Mouse (Mus musculus) liver, embryonic 18 days (tissue): Measurements from ENCODE around the gene Fam171b. TPM values are rescaled to one million over a fixed set of nuclear protein-coding genes. Genes with fewer than 3 reads are reported as not detected.

Experiments used
- polyA plus RNA-seq: library from polyadenylated mRNA; depleted of rRNA; stranded (reverse); fragments of >200 nt; gene quantifications from 2 replicates; pipeline ENCODE4 v1.2.3, GENCODE M21; 2012; rRNA removed

The Fam171b gene
- 0.28 and 0.39 TPM in 2 replicates for polyA plus RNA-seq

DNA sequence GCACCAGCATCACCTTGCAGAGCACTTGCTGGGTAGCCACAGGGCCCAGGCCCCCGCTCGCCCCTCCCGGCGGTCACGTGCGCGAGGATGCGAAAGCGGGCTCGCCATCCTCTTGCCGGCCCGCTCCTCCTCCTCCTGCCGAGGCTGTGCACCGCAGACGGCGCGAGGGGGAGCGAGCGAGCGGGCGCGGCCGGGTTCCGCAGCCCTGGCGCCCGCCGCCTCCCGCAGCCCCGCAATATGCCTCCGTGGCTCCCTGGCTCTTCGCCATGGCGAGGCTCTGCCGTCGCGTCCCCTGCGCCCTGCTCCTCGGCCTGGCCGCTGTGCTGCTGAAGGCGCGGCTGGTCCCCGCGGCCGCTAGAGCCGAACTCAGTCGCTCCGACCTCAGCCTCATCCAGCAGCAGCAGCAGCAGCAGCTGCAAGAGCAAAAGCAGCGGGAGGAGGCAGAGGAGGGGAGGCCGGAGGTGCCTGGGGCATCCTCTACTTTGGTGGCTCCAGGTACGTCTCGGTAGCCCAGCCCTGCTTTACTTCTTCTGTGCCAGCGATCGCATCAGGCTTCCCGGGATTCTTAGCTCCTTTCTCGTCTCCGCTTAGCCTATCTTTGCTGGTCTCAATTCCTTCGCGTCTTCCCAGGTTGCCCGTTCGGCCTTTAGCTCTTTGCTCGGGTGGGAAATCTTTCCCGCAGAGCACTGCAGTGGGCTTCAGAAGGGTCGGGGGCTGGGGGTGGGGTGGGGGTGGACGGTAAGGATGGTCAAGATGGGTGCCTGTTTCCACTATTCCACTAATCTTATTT, at the start of gene Fam171b:
Gene Fam171b (plus strand): TSS at position 154 of the 790 bp plus-strand sequence.

Other genes with a start within 250 kb of the Fam171b start
- 31.5 and 34.6 TPM in 2 replicates for gene Zc3h15, start 168.2 kb upstream of the Fam171b start, polyA plus RNA-seq
- gene Itgav, start 88.2 kb upstream of the Fam171b start, polyA plus RNA-seq = 9.5 and 9.7 TPM in 2 replicates
- not detected in 2 replicates for gene Zswim2, start 128.6 kb downstream of the Fam171b start, polyA plus RNA-seq
- gene Gm13698, start 143.1 kb downstream of the Fam171b start, polyA plus RNA-seq = not detected in 2 replicates
- not detected in 2 replicates for gene Gm13693, start 148.9 kb downstream of the Fam171b start, polyA plus RNA-seq
- not detected in 2 replicates for gene Gm13695, start 154.7 kb downstream of the Fam171b start, polyA plus RNA-seq
- not detected in 2 replicates for gene Gm13696, start 160.5 kb downstream of the Fam171b start, polyA plus RNA-seq
- not detected in 2 replicates for gene Gm13694, start 166.3 kb downstream of the Fam171b start, polyA plus RNA-seq
- gene Gm13697, start 172.1 kb downstream of the Fam171b start, polyA plus RNA-seq = not detected in 2 replicates
- gene Gm13691, start 177.9 kb downstream of the Fam171b start, polyA plus RNA-seq = not detected in 2 replicates